Mouse (Mus musculus): Measurements from ENCODE around the gene Etfbkmt.
A peak's percentile ranks its signal among the peaks of the same experiment; 100 is the strongest.
"Not testable (repeated sequence)": the region's sequence is repeated elsewhere in the genome, so short reads cannot be mapped to it uniquely, and the experiment has no call there.

Gene Etfbkmt

GRCm38 (mm10) chr6:149184007-149184406 lies 44.4 kb downstream of the Etfbkmt start:
- no peak for DNase-seq (ENCODE audit: extremely low spot score)

DNA sequence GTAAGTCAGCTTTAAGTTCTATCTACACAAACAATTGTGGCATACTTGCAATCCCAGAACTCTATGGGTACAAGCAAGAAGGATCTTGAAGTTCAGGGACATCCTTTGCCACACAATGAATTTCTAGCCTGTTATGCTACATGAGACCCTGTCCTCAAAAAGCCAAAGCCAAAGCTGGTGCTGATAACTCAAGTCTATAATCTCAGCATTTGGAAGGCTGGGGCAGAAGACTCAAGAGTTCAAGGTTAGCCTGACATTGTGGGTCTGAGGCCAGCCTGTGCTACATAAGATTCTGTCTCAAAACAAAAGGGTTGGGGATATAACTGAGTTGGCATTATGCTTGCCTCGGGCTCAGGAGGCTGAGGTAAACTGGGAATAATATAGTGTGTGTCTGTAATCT lies 47.7 kb downstream of the Etfbkmt start:
- no peak for DNase-seq (ENCODE audit: extremely low spot score)

DNA sequence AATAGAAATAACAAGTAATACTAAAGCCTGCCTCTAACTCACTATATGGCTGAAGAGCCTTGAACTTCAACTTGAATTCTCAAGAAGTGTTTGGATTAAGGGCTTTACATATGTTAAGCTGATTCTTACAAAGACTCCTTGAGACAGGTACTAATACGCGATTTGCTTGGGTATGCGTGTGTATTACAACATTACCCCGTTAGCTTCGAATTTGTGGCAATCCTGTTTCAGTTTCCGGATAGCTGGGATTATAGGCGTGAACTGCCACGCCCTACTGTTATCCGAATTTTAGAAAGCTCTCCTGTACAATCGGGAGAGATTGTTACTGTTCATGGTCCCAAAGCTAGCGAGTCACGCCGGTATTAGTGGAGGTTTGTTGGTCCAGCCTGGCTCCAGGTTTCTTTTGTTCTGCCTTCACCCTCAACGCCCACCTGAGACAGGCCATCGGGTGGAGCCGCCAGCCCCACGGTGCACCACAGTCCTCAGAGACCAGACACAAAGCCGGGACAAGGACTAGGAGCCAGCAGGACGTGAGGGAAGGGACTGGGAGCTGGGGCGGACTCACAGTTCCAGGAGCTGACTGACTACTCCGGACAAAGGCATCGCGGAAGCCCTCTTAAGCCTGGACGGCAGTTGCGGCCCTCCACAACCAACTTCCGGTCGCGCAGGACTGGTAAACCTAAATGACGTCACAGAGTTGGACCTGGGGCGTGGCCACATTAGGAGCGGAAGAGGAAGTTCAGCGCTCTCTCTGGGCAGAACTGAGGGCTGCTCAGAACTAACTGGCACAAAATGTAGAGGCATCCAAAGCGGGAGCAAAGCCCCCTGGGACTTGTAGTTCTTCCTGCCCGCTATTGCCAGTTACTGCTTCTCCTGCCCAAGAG lies 48.6 kb downstream of the Etfbkmt start, which contains the start of gene Amn1:
Gene Amn1, minus strand, starts transcription at position 672 of the 884 bp plus-strand sequence.
- peak; percentile 95 for DNase-seq (ENCODE audit: extremely low spot score)

DNA sequence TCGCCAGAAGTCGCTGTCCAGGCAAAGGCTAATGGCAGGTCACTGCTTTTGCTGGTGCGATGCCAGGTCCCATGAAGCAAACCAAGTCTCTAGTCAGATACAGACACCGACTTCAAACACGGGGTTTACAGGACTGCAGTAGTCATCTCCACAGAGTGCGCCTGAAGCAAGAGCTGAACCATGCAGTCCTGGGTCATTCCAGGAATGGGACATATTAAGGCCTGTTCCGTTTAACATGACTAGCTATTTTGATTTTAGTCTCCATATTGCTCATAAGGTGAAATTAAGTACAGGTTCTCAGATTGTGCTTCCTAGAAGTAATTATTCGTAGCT lies 49.2 kb downstream of the Etfbkmt start:
- no peak for DNase-seq (ENCODE audit: extremely low spot score)

GRCm38 (mm10) chr6:149189340-149189922 lies 49.8 kb downstream of the Etfbkmt start:
- DNase-seq (ENCODE audit: extremely low spot score): no peak

GRCm38 (mm10) chr6:149191951-149192350 lies 52.3 kb downstream of the Etfbkmt start:
- not testable (repeated sequence) for DNase-seq (ENCODE audit: extremely low spot score)

GRCm38 (mm10) chr6:149193276-149193905 lies 53.7 kb downstream of the Etfbkmt start:
- no peak for DNase-seq (ENCODE audit: extremely low spot score)

DNA sequence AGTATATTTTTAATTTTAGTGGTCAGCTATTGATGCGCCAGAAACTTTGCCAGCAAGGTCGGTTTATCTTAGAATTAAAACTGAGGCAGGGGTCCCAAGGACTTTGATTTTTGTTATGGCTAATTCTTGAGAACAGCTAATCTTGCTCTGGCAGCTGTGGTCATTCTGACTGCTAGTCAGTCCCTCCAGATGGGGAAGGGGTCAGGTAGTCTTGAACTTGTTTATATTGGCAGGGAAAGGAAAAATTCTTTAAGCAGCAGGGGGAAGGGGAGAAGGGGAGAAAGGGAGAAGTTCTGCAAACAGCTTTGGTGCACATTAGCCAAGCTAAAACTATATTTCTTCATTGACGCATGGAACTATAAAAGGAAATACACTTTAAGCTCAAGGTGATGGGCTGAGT lies 57.5 kb downstream of the Etfbkmt start:
- DNase-seq (ENCODE audit: extremely low spot score): no peak

GRCm38 (mm10) chr6:149198572-149198971 lies 58.9 kb downstream of the Etfbkmt start:
- no peak for DNase-seq (ENCODE audit: extremely low spot score)

Data from embryo, embryonic 9.5 days (tissue).